Mouse (Mus musculus) liver, postnatal 0 days (tissue): ENCODE measurements around the gene Ube2i. TPM values are rescaled to one million over a fixed set of nuclear protein-coding genes. Genes with fewer than 3 reads are reported as not detected.

ENCODE experiments used
- ATAC-seq: fragments of 200-750 bp; cut with Nextera tagmentation; 2 replicates; pipeline ENCODE4 v1.8.0; 2017; ENCODE audit warnings: mild to moderate bottlenecking, moderate library complexity
- DNase-seq: peaks from one replicate; pipeline ENCODE4 v3.0.0-alpha.2; 2016
- H3K27ac ChIP-seq: fragments of 300-500 bp; sonication (generic); 2 replicates; pipeline ENCODE4 v1.5.1; 2014; ENCODE audit warnings: antibody characterized with exemption, moderate library complexity, mild to moderate bottlenecking, low read depth
- H3K27me3 ChIP-seq: fragments of 300-500 bp; sonication (generic); 2 replicates; pipeline ENCODE4 v1.6.1; 2014; ENCODE audit warnings: low read length, control low read depth, mixed read lengths; ENCODE audit not compliant: insufficient read depth
- H3K36me3 ChIP-seq: fragments of 300-500 bp; sonication (generic); replicated peaks from 2 replicates; pipeline ENCODE4 v1.6.1; 2014; ENCODE audit warnings: mild to moderate bottlenecking, control low read depth, low read length, moderate library complexity, mixed read lengths; ENCODE audit not compliant: insufficient read depth
- H3K4me1 ChIP-seq: fragments of 300-500 bp; sonication (generic); 2 replicates; pipeline ENCODE4 v1.6.1; 2014; ENCODE audit warnings: antibody characterized with exemption, mild to moderate bottlenecking, control low read depth; ENCODE audit not compliant: insufficient read depth
- H3K4me2 ChIP-seq: fragments of 300-500 bp; sonication (generic); 2 replicates; pipeline ENCODE4 v1.6.1; 2014; ENCODE audit warnings: low read depth, mild to moderate bottlenecking, low read length, moderate library complexity, mixed read lengths
- H3K4me3 ChIP-seq: fragments of 300-500 bp; sonication (generic); 2 replicates; pipeline ENCODE4 v1.5.1; 2014; ENCODE audit warnings: low read depth, low read length
- H3K9ac ChIP-seq: fragments of 300-500 bp; sonication (generic); replicated peaks from 2 replicates; pipeline ENCODE4 v1.6.1; 2014; ENCODE audit warnings: mild to moderate bottlenecking, moderate library complexity
- H3K9me3 ChIP-seq: fragments of 300-500 bp; sonication (generic); 2 replicates; pipeline ENCODE4 v1.6.1; 2016; ENCODE audit warnings: mild to moderate bottlenecking, control low read depth, low read length, mixed read lengths
- CTCF ChIP-seq: sonication (generic); IDR thresholded peaks from 2 replicates; pipeline ENCODE4 v1.5.1; 2016; ENCODE audit warnings: antibody characterized with exemption, low read depth
- EP300 ChIP-seq: IDR thresholded peaks from 2 replicates; pipeline ENCODE4 v1.6.1; 2016; ENCODE audit warnings: antibody characterized with exemption, low read depth, mild to moderate bottlenecking
- WGBS: fragments of 180-500 bp; shearing (Covaris S2); extraction: QIAGEN DNeasy Blood & Tissue Kit; methylation state at CpG from one replicate; pipeline ENCODE4 v1.1.7; 2014; ENCODE audit not compliant: insufficient replicate concordance; 5-methylcytosine and 5-hydroxymethylcytosine counted together
- microRNA-seq: library from miRNA; unstranded; fragments of <30 nt; microRNA quantifications from one replicate; pipeline ENCODE4, GENCODE M21; 2016
- polyA plus RNA-seq: library from polyadenylated mRNA; unstranded; fragments of >200 nt; fragmentation: Nextera tagmentation; extraction: Ambion mirVana; gene quantifications from 2 replicates; pipeline ENCODE4 v1.2.1, GENCODE M21; 2015

Gene Ube2i
- polyA plus RNA-seq, 1 experiment from 2014 or later = 164 TPM

DNA sequence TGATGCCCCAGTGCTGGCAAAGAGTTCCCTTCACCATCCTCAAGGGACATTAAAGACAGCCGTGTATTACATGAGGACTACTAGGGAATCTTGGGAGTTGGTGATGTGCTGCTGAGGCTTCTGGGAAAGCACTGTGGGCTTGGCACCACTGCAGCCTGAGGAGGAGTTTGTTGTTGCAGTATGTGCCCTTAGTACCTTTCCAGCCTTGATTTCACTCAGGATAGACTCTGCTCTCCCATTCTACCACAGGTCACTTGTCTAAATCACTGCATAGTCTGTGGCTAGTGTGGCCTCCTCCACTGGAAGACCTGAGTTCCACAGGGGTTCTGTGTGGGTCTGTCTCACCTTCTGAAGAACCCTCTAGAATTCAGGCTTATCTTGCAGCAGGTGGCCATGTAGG lies 53.7 kb downstream of the Ube2i start:
- ATAC-seq (no peak), DNase-seq (no peak)
- H3K36me3 ChIP-seq = peaks cover 18% of the 10 kb centered on the region
- TF ChIP-seq EP300 (no peak), CTCF (no peak)
- no peak overlapping the region for H3K27ac ChIP-seq
- H3K27me3 ChIP-seq = no peaks in the 10 kb centered on the region
- WGBS = 96% methylated on average over 1 of the region's 1 CpGs
- H3K4me1 ChIP-seq = peaks cover 38% of the 10 kb centered on the region
- H3K4me2 ChIP-seq = no peak overlapping the region
- H3K4me3 ChIP-seq = no peak overlapping the region
- H3K9me3 ChIP-seq = no peaks in the 10 kb centered on the region
- H3K9ac ChIP-seq = no peak overlapping the region; the same call in 1 of the 2 replicates

DNA sequence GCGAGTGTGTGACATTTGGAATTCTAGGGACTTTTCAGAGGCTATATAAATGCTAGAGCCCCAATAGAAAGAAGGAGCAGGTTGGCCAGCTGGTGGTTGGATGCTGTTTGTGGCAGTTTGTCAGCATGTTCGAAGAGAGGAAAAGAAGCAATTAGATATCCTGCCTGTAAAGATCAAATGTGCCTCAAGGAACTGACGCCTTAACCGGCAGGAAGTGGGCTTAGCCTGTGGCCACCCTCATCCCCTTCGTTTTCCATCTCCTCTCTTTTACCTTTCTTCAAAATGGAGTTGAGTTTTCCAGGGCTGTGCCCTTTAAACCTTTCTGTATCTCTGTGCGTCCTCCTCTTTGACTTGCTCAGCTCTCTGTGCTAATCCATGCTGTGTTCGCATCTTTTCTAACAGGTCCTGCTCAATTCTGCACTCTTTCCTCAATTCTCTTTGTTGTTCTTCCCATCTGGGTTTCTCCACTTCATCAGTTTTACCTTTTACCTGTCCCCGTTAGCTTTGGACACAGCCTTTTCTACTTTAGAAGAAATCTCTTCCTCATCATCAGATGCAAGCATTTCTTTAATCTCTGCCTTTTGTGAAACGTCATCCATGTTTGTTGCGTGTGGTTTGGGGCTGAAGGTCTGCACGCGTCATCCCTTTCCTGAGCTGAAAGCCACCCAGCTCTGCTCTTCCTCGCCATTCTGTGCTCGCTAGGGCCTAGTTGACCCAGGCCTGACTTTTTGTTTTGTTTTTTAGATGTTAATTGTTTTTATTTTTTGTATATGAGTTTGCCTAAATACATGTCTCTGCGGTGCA lies 54.7 kb downstream of the Ube2i start:
- no peaks in the 10 kb centered on the region for H3K9me3 ChIP-seq
- peaks cover 25% of the 10 kb centered on the region for H3K36me3 ChIP-seq
- TF ChIP-seq EP300 = no peak
- no peak for TF ChIP-seq CTCF
- peaks cover 30% of the 10 kb centered on the region for H3K4me1 ChIP-seq
- DNase-seq = no peak
- ATAC-seq = no peak
- no peak overlapping the region for H3K9ac ChIP-seq
- no peak overlapping the region for H3K27ac ChIP-seq
- WGBS = 80% methylated on average over 15 of the region's 15 CpGs
- H3K4me2 ChIP-seq = no peak overlapping the region
- no peaks in the 10 kb centered on the region for H3K27me3 ChIP-seq
- no peak overlapping the region for H3K4me3 ChIP-seq

GRCm38 (mm10) chr17:25218967-25219366 lies 55.5 kb downstream of the Ube2i start:
- Histone ChIP-seq H3K4me3 (no peak overlapping the region), H3K4me1 (peaks cover 25% of the 10 kb centered on the region), H3K27ac (no peak overlapping the region), H3K9me3 (no peaks in the 10 kb centered on the region), H3K9ac (no peak overlapping the region), H3K27me3 (no peaks in the 10 kb centered on the region), H3K4me2 (no peak overlapping the region), H3K36me3 (peaks cover 33% of the 10 kb centered on the region)
- DNase-seq (no peak), ATAC-seq (no peak)
- WGBS = 84% methylated on average over 9 of the region's 9 CpGs
- TF ChIP-seq CTCF (no peak), EP300 (no peak)

- no peak for TF ChIP-seq CTCF
- peaks cover 51% of the 10 kb centered on the region for H3K36me3 ChIP-seq
- no peaks in the 10 kb centered on the region for H3K27me3 ChIP-seq
- no peaks in the 10 kb centered on the region for H3K4me1 ChIP-seq
- WGBS = 91% methylated on average over 3 of the region's 3 CpGs
- H3K4me3 ChIP-seq = no peak overlapping the region
- H3K9me3 ChIP-seq = no peaks in the 10 kb centered on the region
- H3K9ac ChIP-seq = no peak overlapping the region
- H3K4me2 ChIP-seq = no peak overlapping the region
- H3K27ac ChIP-seq = no peak overlapping the region
- no peak for DNase-seq
- ATAC-seq = no peak
Measured at GRCm38 (mm10) chr17:25215431-25215830, 59.0 kb downstream of the Ube2i start.

Small RNA genes lying within 50 kb of the gene (microRNA-seq; reads per million reads assigned to microRNA genes)
- gene Mir3547 = not detected

Other genes with a start within 250 kb of the Ube2i start
- 8.3 and 9.4 TPM in 2 replicates for gene Tmem204, start 191.0 kb downstream of the Ube2i start, polyA plus RNA-seq
- 5.3 and 5.7 TPM in 2 replicates for gene Telo2, start 158.7 kb downstream of the Ube2i start, polyA plus RNA-seq
- not detected in 2 replicates for gene Ptx4, start 153.9 kb downstream of the Ube2i start, polyA plus RNA-seq
- gene Clcn7, start 141.2 kb downstream of the Ube2i start, polyA plus RNA-seq = 7.3 and 8.6 TPM in 2 replicates
- gene Ccdc154, start 112.2 kb downstream of the Ube2i start, polyA plus RNA-seq = not detected in 2 replicates
- gene Gm38655, start 99.2 kb downstream of the Ube2i start, polyA plus RNA-seq = not detected in 2 replicates
- gene BC003965, start 90.1 kb downstream of the Ube2i start, polyA plus RNA-seq = 15.6 and 15.8 TPM in 2 replicates
- 2.3 and 3.4 TPM in 2 replicates for gene Unkl, start 86.2 kb downstream of the Ube2i start, polyA plus RNA-seq
- gene Gnptg, start 34.5 kb downstream of the Ube2i start, polyA plus RNA-seq = 21.2 and 22.8 TPM in 2 replicates
- 19.1 and 19.7 TPM in 2 replicates for gene Tsr3, start 34.5 kb downstream of the Ube2i start, polyA plus RNA-seq
- 0.54 and 0.58 TPM in 2 replicates for gene Baiap3, start 18.3 kb downstream of the Ube2i start, polyA plus RNA-seq
- 11.1 and 15.4 TPM in 2 replicates for gene Prss34, start 23.8 kb upstream of the Ube2i start, polyA plus RNA-seq
- gene Prss28, start 34.0 kb upstream of the Ube2i start, polyA plus RNA-seq = not detected in 2 replicates
- gene Prss29, start 44.0 kb upstream of the Ube2i start, polyA plus RNA-seq = not detected in 2 replicates
- gene Tpsab1, start 70.9 kb upstream of the Ube2i start, polyA plus RNA-seq = 0.06 TPM in 1 of 2 replicates, not detected in the other
- 0.75 and 1.6 TPM in 2 replicates for gene Tpsb2, start 91.7 kb upstream of the Ube2i start, polyA plus RNA-seq
- gene Tpsg1, start 94.7 kb upstream of the Ube2i start, polyA plus RNA-seq = 0.21 TPM in 1 of 2 replicates, not detected in the other
- gene Cacna1h, start 159.2 kb upstream of the Ube2i start, polyA plus RNA-seq = 0.15 and 0.17 TPM in 2 replicates
- gene Tekt4, start 180.0 kb upstream of the Ube2i start, polyA plus RNA-seq = 0.07 and 0.15 TPM in 2 replicates
- gene Sstr5, start 222.7 kb upstream of the Ube2i start, polyA plus RNA-seq = not detected in 2 replicates